Mouse (Mus musculus) cerebellum, adult 11 months (tissue): ENCODE results near the gene Gal3st2c.
"Not testable (repeated sequence)": the region's sequence is repeated elsewhere in the genome, so short reads cannot be mapped to it uniquely, and the experiment has no call there.

Source experiments
- DNase-seq: peaks from one replicate; pipeline ENCODE4 v3.0.0; 2022

Gal3st2c gene

DNA sequence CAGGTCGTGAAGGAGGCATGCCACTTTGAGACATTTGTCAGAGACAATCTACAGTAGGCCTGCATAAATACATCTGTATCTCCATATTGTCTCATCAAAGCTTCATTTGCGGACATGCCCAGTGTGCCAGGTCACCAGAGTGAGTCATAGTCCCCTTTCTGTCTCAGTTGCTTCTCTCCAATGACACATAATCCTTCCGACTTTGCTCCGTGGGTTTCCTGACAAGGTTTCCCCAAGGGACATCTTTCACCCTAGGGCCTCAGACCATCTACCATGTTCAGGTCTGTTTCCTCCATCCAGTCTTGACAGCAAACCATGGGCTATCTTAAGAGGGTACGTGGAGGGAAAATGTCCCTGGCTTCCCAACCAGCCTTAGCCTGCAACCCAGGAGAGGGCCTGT lies 60.8 kb downstream of the Gal3st2c start:
- no peak for DNase-seq

DNA sequence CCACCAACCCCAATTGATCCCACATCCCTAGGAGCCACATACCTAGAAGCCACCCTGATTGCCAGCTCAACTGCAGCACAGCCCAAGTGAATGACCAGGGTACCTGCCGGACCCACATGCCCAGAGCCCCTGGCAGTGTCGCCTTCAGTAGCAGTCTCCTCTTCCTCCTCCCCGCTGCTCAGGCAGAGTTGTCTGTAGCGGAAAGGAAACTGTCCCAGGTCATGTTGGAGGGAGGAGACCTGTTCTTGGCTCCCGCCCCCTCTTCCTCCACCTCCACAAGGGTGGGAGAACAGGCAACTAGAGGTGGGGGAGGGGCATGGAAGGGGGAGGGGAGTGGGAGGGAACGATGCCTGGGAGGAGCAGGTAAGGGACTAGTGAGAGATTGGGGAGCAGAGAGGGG lies 62.1 kb downstream of the Gal3st2c start, which contains the start of gene Pdcd1:
Gene Pdcd1 (minus strand): TSS at position 181 of the 400 bp plus-strand sequence.
- DNase-seq: no peak

DNA sequence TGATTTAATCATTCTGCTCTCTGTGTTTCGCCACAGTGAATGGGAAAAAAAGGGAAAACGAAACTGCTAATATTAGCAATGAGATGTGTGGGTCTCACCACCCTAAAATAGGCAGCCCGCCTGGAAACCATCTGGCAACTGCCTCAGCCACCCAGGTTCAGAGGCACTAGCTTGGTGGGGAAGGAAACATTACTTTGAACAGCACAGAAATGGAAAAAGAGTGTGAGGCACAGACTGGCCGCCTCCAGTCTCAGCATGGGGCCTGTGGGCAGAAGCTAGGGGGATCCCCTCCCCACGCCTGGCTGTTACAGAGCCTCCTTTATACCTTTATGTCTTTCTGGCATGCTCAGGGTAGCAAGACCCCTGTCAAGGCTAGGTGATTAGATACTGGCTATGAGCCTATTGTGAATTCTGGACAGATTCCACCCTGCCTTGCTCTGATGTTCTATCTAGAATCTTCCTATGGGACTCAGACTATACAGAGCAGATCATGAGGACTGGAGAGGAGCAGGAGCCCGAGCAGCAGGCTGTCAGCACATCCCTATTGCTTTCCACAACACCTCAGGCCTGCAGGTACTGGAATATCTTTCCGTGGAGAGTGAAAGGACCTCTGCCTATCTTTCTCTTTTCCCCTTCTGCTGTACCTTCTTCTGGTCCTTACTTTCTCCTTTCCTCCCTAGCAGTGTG lies 63.4 kb downstream of the Gal3st2c start:
- no peak for DNase-seq

DNA sequence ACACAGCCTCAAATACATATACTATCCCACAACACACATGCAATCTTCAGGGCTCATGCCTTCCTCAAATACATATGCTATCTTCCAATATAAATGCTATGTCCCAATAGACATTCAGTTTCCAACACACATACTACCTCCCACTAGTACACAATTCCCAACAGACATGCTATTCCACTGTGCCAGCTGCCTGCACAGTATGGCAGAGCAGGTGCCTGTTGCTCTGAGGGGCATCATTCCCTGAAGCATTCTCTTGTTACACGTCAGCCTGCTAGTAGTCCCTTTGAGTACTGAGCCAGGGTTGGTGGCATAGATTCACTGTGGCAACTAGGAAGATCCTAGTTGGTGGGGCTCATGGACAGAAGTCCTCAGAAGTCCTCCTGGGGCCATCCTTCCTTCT lies 64.2 kb downstream of the Gal3st2c start:
- no peak for DNase-seq

DNA sequence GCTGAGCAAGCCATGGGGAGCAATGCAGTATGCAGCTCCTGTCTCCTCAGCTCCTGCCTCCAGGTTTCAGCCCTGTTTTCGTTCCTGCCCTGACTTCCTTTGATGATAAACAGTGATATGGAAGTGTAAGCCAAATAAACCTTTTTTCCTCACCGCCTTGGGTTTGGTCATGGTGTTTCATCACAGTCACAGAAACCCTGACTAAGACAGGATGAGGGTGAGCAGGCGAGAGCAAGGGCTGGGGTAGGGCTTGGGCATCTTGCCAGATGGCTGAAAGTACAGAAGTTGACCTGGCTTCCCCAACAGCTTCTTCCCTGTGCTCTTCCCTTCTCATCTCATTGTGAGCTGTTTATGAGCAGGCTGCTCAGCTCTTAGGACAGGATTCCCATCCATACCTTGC lies 65.7 kb downstream of the Gal3st2c start:
- DNase-seq: no peak

DNA sequence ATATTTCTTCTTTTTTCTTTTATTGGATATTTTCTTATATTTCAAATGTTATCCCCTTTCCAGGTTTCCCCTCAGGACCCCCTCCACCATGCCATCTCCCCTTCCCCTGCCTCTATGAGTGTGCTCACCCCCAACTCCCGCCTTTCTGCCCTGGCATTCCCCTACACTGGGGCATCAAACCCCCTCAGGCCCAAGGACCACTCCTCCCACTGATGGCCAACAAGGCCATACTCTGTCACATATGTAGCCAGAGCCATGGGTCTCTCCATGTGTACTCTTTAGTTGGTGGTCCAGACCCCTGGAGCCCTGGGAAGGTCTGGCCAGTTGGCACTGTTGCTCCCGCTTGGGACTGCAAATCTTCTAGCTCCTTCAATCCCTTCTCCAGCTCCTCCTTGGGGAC lies 67.1 kb downstream of the Gal3st2c start:
- DNase-seq: no peak

DNA sequence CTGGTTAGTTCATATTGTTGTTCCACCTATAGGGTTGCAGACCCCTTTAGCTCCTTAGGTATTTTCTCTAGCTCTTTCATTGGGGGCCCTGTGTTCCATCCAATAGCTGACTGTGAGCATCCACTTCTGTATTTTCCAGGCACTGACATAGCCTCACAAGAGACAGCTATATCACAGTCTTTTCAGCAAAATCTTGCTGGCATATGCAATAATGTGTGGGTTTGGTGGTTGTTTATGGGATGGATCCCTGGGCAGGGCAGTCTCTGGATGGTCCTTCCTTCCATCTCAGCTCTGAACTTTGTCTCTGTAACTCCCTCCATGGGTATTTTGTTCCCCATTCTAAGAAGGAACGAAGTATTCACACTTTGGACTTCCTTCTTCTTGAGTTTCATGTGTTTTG lies 68.0 kb downstream of the Gal3st2c start:
- not testable (repeated sequence) for DNase-seq
